Mouse (Mus musculus) E14TG2a.4 (cell line): ENCODE data around the gene Efna5.

ENCODE experiments used
- H3K27me3 ChIP-seq: 2 replicates; pipeline ENCODE4 v1.6.1; 2014; ENCODE audit warnings: low read length, control low read depth; ENCODE audit not compliant: insufficient read depth
- H3K36me3 ChIP-seq: 2 replicates; pipeline ENCODE4 v1.6.1; 2014; ENCODE audit warnings: low read length, control low read depth; ENCODE audit not compliant: insufficient read depth
- H3K4me1 ChIP-seq: replicated peaks from 2 replicates; pipeline ENCODE4 v1.6.1; 2014; ENCODE audit warnings: low read depth, low read length, control low read depth
- H3K4me3 ChIP-seq: replicated peaks from 2 replicates; pipeline ENCODE4 v1.5.1; 2014; ENCODE audit warnings: mild to moderate bottlenecking, low read length
- H3K9me3 ChIP-seq: 2 replicates; pipeline ENCODE4 v1.6.1; 2014; ENCODE audit warnings: low read length, control low read depth
- CTCF ChIP-seq: conservative IDR thresholded peaks from 2 replicates; pipeline ENCODE4 v1.5.1; 2014; ENCODE audit warnings: low read length
- NANOG ChIP-seq: IDR thresholded peaks from 2 replicates; pipeline ENCODE4 v1.6.1; 2014; ENCODE audit warnings: borderline replicate concordance, low read length, mixed read lengths
- POU5F1 ChIP-seq: IDR thresholded peaks from 2 replicates; pipeline ENCODE4 v1.6.1; 2014; ENCODE audit warnings: low read length, borderline replicate concordance

Efna5 gene

DNA sequence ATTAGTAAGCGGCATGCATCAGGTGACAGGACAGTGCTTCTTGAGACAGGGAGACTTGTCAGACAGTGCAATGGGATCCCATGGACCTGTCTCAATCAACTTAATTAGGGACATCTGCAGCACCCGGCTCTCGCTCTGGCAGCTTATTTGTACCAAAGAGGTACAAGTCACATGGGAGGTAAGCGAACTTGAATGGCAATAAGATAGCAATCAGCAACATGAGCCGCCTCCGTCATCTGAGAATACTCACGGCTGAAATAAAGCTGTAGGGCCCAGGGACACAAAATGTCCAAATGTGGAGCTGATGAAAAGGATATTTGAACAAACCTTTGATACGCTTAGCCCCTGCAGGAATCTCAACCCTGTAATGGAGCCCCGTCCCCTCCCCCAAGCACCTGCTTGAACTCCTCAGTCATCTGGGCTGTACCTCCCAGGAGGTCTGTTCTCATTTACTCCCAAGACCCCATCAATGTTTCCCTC is 186.1 kb downstream of the Efna5 start:
- Histone ChIP-seq H3K9me3 (no peaks in the 10 kb centered on the region), H3K4me3 (no peak overlapping the region), H3K4me1 (peaks cover 16% of the 10 kb centered on the region), H3K27me3 (no peaks in the 10 kb centered on the region), H3K36me3 (no peaks in the 10 kb centered on the region)
- TF ChIP-seq POU5F1 (no peak), CTCF (no peak), NANOG (no peak)

DNA sequence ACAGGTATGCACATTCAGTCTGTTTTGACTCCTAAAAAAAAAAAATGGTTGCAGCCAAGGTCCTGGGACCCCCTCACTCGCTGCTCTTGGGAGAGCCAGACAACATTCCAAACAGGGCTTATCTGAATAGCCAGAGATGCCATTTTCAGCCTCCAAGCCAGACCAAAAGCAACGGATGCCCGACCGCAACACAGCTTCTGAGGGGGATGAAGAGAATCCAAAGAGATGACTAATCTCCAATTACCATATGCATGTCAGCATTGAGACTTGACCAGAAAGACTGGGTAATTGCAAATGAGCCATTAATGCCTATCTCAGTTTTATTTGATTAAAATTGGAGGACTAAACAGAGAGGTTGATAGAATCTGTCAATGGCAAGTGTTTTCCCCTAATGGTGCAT is 188.9 kb downstream of the Efna5 start:
- no peaks in the 10 kb centered on the region for H3K9me3 ChIP-seq
- no peaks in the 10 kb centered on the region for H3K36me3 ChIP-seq
- H3K4me1 ChIP-seq: peaks cover 26% of the 10 kb centered on the region
- no peak overlapping the region for H3K4me3 ChIP-seq
- no peak for TF ChIP-seq CTCF
- TF ChIP-seq NANOG: no peak
- no peak for TF ChIP-seq POU5F1
- no peaks in the 10 kb centered on the region for H3K27me3 ChIP-seq

DNA sequence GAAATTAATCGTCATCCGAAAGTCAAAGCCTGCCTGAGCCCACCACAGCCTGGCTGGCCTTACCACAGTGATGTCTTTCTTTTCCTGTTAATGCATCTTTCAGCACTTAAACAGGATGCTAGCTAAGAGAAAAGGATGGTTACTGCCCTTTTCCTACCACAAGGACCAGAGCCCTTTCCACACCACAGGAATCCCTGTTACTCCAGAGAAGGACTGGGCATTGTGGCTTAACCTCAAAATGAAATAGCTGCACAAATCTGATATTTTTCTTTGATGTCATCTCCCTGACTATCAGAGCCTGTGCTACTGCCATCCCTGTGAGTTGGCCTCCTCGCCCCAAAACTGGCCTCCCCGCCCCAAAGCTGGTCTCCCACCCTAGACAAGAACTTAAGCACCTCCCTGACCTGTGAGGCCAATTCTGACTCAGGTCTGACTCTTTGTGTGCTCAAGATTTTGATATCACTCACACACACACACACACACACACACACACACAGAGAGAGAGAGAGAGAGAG is 189.9 kb downstream of the Efna5 start:
- H3K9me3 ChIP-seq: no peaks in the 10 kb centered on the region
- H3K4me3 ChIP-seq: no peak overlapping the region
- no peaks in the 10 kb centered on the region for H3K36me3 ChIP-seq
- H3K27me3 ChIP-seq: no peaks in the 10 kb centered on the region
- TF ChIP-seq NANOG (no peak), POU5F1 (no peak)
- peaks cover 31% of the 10 kb centered on the region for H3K4me1 ChIP-seq

DNA sequence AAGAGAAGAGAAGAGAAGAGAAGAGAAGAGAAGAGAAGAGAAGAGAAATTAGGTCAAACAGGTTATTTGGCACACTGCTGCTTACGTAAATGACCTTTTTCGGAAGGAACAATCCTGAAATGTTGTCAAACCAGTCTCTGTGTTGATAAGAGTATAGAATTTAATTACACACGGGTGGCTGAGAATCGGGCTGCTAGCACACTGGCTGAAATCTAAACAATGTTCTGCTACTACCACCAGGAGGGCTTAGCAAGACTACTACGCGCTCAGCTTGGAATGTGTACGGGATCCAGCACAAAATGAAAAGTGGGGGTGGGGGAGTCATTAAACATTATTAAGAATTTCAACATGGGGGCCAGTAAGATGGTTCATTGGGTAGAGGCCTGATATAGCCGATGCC is 190.9 kb downstream of the Efna5 start:
- Histone ChIP-seq H3K4me3 (no peak overlapping the region), H3K9me3 (no peaks in the 10 kb centered on the region), H3K27me3 (no peaks in the 10 kb centered on the region), H3K36me3 (no peaks in the 10 kb centered on the region), H3K4me1 (peaks cover 38% of the 10 kb centered on the region)
- TF ChIP-seq CTCF (no peak), POU5F1 (no peak), NANOG (no peak)

DNA sequence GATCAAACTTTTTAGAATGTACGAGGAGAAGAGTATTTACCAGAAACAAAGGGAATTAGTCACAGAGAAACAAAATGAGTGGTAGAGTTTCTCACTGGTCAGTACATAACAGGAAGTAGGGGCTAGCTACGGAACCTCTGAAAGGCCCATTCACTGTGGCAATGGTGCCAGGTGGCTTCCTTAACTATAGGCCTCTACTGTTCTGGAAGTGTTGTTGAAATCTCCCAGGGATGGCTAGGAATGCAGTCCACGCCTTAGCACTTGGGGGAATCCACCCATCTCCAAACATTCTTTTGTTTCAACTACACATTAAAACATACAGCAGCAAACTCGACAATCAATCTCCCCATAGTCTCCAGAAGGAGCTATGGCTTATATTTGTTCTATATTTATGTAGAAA is 191.5 kb downstream of the Efna5 start:
- peaks cover 44% of the 10 kb centered on the region for H3K4me1 ChIP-seq
- no peaks in the 10 kb centered on the region for H3K36me3 ChIP-seq
- H3K4me3 ChIP-seq: no peak overlapping the region
- TF ChIP-seq POU5F1 (no peak), CTCF (no peak), NANOG (no peak)
- no peaks in the 10 kb centered on the region for H3K9me3 ChIP-seq
- no peaks in the 10 kb centered on the region for H3K27me3 ChIP-seq

DNA sequence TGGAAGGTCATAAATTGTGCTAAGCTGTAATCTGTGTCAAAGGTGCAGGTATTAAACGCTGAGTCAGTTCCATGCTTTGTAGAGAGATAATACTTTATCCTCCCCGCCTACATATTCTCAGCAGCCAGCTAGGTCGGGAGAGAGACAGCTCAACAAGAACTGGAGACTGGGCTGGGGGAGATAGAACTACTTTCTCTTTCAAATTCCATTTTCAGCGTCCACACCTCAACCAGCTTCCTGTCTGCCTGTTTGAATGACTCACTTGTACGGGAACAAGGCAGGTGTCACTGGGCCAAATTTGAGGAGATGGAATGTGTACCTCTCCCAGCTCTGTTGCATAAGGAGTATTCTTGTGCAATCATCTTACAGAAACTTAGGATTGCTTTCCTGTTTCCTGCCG is 193.7 kb downstream of the Efna5 start:
- no peak overlapping the region for H3K4me3 ChIP-seq
- H3K36me3 ChIP-seq: no peaks in the 10 kb centered on the region
- H3K4me1 ChIP-seq: peaks cover 39% of the 10 kb centered on the region
- H3K9me3 ChIP-seq: no peaks in the 10 kb centered on the region
- no peak for TF ChIP-seq CTCF
- TF ChIP-seq NANOG: no peak
- TF ChIP-seq POU5F1: no peak
- no peaks in the 10 kb centered on the region for H3K27me3 ChIP-seq

DNA sequence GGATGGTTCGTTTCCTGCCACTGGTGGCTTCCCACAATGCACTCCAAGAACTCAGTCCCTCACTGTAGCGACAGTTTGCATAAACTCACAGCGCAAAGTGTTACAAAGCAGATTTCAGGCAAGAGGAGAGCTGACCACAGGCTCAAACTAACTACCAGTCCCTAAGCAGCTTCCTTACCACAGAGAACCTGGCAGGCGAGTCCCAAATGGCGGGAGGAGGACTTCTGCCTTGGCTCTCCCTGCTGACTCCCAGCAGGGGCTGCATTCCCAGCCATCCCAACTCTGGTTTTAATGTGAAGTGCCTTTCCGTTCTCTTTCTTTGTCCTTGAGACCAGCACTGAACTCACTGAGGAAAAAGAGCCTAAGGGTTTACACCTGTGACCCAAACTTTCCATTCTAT is 195.9 kb downstream of the Efna5 start:
- Histone ChIP-seq H3K9me3 (no peaks in the 10 kb centered on the region), H3K36me3 (no peaks in the 10 kb centered on the region), H3K27me3 (no peaks in the 10 kb centered on the region), H3K4me1 (peaks cover 29% of the 10 kb centered on the region), H3K4me3 (peak overlapping the region; percentile 41; the same call in 1 of the 2 replicates)
- TF ChIP-seq NANOG (no peak), CTCF (no peak), POU5F1 (no peak)

DNA sequence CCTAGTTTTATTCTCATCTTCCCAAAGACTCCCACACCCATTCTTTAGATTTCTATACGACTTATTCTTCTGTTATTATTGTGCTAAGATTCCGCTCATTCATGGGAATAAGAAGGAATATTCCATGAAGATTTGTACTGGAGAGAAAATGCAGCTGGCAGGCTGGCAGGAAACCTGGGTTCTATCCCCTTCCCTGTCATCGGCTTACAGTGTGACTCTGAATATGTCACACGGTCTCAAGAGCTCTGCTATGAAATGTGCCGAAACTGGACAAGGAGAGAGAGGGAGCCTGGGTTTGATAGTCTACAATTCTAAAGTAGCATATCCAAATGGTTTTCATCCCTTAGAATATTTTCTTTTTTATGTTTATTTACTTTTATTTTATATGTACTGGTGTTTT is 198.0 kb downstream of the Efna5 start:
- Histone ChIP-seq H3K9me3 (no peaks in the 10 kb centered on the region), H3K4me3 (no peak overlapping the region), H3K4me1 (peaks cover 25% of the 10 kb centered on the region), H3K27me3 (no peaks in the 10 kb centered on the region), H3K36me3 (no peaks in the 10 kb centered on the region)
- TF ChIP-seq CTCF (no peak), POU5F1 (no peak), NANOG (no peak)

DNA sequence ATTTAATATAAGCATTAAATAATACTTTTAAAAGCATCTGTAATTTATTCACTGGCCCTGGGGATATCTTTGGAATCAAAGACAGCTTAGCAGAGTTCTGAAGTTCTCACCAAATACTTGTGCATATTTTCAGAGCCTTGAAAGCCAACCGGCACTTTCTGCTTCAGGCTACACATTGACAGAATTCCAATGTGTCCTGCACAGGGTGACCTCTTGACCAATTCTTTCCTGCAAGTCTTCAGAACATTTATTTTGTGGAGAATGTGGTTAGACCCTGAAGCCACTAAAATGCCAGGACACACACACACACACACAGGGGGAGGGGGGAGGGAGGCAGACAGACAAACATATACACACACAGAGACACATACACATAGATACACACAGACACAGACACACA is 199.4 kb downstream of the Efna5 start:
- no peaks in the 10 kb centered on the region for H3K27me3 ChIP-seq
- H3K4me3 ChIP-seq: no peak overlapping the region
- no peak for TF ChIP-seq CTCF
- no peak for TF ChIP-seq POU5F1
- no peak for TF ChIP-seq NANOG

More for the DNA sequence above, 199.4 kb downstream of the Efna5 start:
- peaks cover 15% of the 10 kb centered on the region for H3K4me1 ChIP-seq
- H3K9me3 ChIP-seq: no peaks in the 10 kb centered on the region
- no peaks in the 10 kb centered on the region for H3K36me3 ChIP-seq
